Mouse (Mus musculus): Measurements from ENCODE around the gene Itgb6.

GRCm38 (mm10) chr2:60609436-60610199 lies 112.8 kb downstream of the Itgb6 start:
- TF ChIP-seq POLR2A (IDR thresholded peaks at IDR 0.05; ENCODE audit: extremely low read depth, insufficient read depth, low read length) (no peak), CTCF (IDR thresholded peaks at IDR 0.05; ENCODE audit: extremely low read depth, insufficient read depth, low read length) (no peak)

Data from cortical plate, adult 2 months (tissue).